Mouse (Mus musculus) megakaryocyte, embryonic 14.5 days (primary cell): Measurements from ENCODE around the gene Lgi2. TPM values are rescaled to one million over a fixed set of nuclear protein-coding genes. Genes with fewer than 3 reads are reported as not detected.

ENCODE experiments used
- H3K27me3 ChIP-seq: replicated peaks from 2 replicates; pipeline ENCODE3; 2012; ENCODE audit warnings: inconsistent platforms
- H3K36me3 ChIP-seq: replicated peaks from 2 replicates; pipeline ENCODE3; 2012; ENCODE audit warnings: low read length, inconsistent platforms, mixed read lengths
- H3K4me1 ChIP-seq: 2 replicates; pipeline ENCODE4 v1.6.1; 2012; ENCODE audit warnings: inconsistent platforms
- H3K4me3 ChIP-seq: replicated peaks from 2 replicates; pipeline ENCODE3; 2012; ENCODE audit warnings: moderate library complexity, mild to moderate bottlenecking, inconsistent platforms
- H3K9me3 ChIP-seq: 2 replicates; pipeline ENCODE4 v1.6.1; 2012; ENCODE audit warnings: inconsistent platforms
- FLI1 ChIP-seq: IDR thresholded peaks from 2 replicates; pipeline ENCODE4 v1.6.1; 2012; ENCODE audit warnings: low read length, inconsistent platforms, mixed read lengths
- GATA1 ChIP-seq: IDR thresholded peaks from 3 replicates; pipeline ENCODE4 v1.6.1; 2012; ENCODE audit warnings: mixed read lengths, low read length, inconsistent platforms, borderline replicate concordance
- polyA plus RNA-seq: library from polyadenylated mRNA; stranded (reverse); fragments of >175 nt; gene quantifications from 2 replicates; pipeline ENCODE4 v1.2.3, GENCODE M21; 2012; ENCODE audit warnings: low replicate concordance; ENCODE audit not compliant: insufficient read depth

Lgi2 gene
- polyA plus RNA-seq, 1 experiment: not detected

- TF ChIP-seq GATA1: no peak
- TF ChIP-seq FLI1: no peak
- peaks cover 2% of the 10 kb centered on the region for H3K27me3 ChIP-seq
- no peaks in the 10 kb centered on the region for H3K4me1 ChIP-seq
- H3K9me3 ChIP-seq: peaks cover 27% of the 10 kb centered on the region
- H3K36me3 ChIP-seq: no peaks in the 10 kb centered on the region
- H3K4me3 ChIP-seq: no peak overlapping the region
These were observed 21.1 kb upstream of the Lgi2 start for GRCm38 (mm10) chr5:52587291-52587733.

GRCm38 (mm10) chr5:52572572-52572971 lies 6.3 kb upstream of the Lgi2 start:
- TF ChIP-seq GATA1 (no peak), FLI1 (no peak)
- Histone ChIP-seq H3K9me3 (peaks cover 63% of the 10 kb centered on the region), H3K4me1 (no peaks in the 10 kb centered on the region), H3K36me3 (no peaks in the 10 kb centered on the region), H3K4me3 (no peak overlapping the region), H3K27me3 (peaks cover 10% of the 10 kb centered on the region)

GRCm38 (mm10) chr5:52570746-52571145 lies 4.5 kb upstream of the Lgi2 start:
- no peak for TF ChIP-seq GATA1
- no peak for TF ChIP-seq FLI1
- no peak overlapping the region for H3K4me3 ChIP-seq
- peaks cover 1% of the 10 kb centered on the region; the same call in 1 of the 2 replicates for H3K4me1 ChIP-seq
- H3K9me3 ChIP-seq: peaks cover 67% of the 10 kb centered on the region
- H3K27me3 ChIP-seq: peaks cover 28% of the 10 kb centered on the region
- no peaks in the 10 kb centered on the region for H3K36me3 ChIP-seq

- H3K4me1 ChIP-seq: peaks cover 3% of the 10 kb centered on the region; the same call in 1 of the 2 replicates
- peaks cover 45% of the 10 kb centered on the region for H3K9me3 ChIP-seq
- H3K36me3 ChIP-seq: no peaks in the 10 kb centered on the region
- peak overlapping the region; percentile 64 for H3K4me3 ChIP-seq
- peaks cover 57% of the 10 kb centered on the region for H3K27me3 ChIP-seq
- TF ChIP-seq FLI1 (no peak), GATA1 (no peak)
These were observed 949 bp downstream of the Lgi2 start for GRCm38 (mm10) chr5:52565214-52565812.

- Histone ChIP-seq H3K4me3 (no peak overlapping the region), H3K4me1 (peaks cover 3% of the 10 kb centered on the region; the same call in 1 of the 2 replicates), H3K36me3 (no peaks in the 10 kb centered on the region), H3K27me3 (peaks cover 56% of the 10 kb centered on the region), H3K9me3 (peaks cover 40% of the 10 kb centered on the region)
- TF ChIP-seq GATA1: no peak
These were observed 1.9 kb downstream of the Lgi2 start for GRCm38 (mm10) chr5:52564351-52564750.

- H3K4me3 ChIP-seq: no peak overlapping the region
- peaks cover 6% of the 10 kb centered on the region; the same call in 1 of the 2 replicates for H3K9me3 ChIP-seq
- no peaks in the 10 kb centered on the region for H3K36me3 ChIP-seq
- TF ChIP-seq GATA1: no peak
- peaks cover 25% of the 10 kb centered on the region for H3K27me3 ChIP-seq
- no peaks in the 10 kb centered on the region; the same call in 1 of the 2 replicates for H3K4me1 ChIP-seq
These were observed 6.0 kb downstream of the Lgi2 start for GRCm38 (mm10) chr5:52560240-52560639.

GRCm38 (mm10) chr5:52555526-52555925 lies 10.7 kb downstream of the Lgi2 start:
- no peak overlapping the region for H3K4me3 ChIP-seq
- H3K4me1 ChIP-seq: no peaks in the 10 kb centered on the region
- no peak for TF ChIP-seq FLI1
- TF ChIP-seq GATA1: no peak
- peaks cover 3% of the 10 kb centered on the region; the same call in 1 of the 2 replicates for H3K9me3 ChIP-seq
- H3K36me3 ChIP-seq: no peaks in the 10 kb centered on the region
- H3K27me3 ChIP-seq: peaks cover 2% of the 10 kb centered on the region

GRCm38 (mm10) chr5:52551318-52551632 lies 15.0 kb downstream of the Lgi2 start:
- Histone ChIP-seq H3K36me3 (no peaks in the 10 kb centered on the region), H3K4me3 (no peak overlapping the region), H3K27me3 (peaks cover 5% of the 10 kb centered on the region), H3K4me1 (no peaks in the 10 kb centered on the region), H3K9me3 (0 out of 2 replicates have a peak, but pooled peaks cover 4% of the 10 kb centered on the region)
- TF ChIP-seq FLI1 (no peak), GATA1 (no peak)

- Histone ChIP-seq H3K36me3 (no peaks in the 10 kb centered on the region), H3K4me3 (no peak overlapping the region), H3K9me3 (0 out of 2 replicates have a peak, but pooled peaks cover 6% of the 10 kb centered on the region), H3K27me3 (peaks cover 5% of the 10 kb centered on the region), H3K4me1 (no peaks in the 10 kb centered on the region)
- TF ChIP-seq FLI1 (no peak), GATA1 (no peak)
These were observed 15.5 kb downstream of the Lgi2 start for GRCm38 (mm10) chr5:52550613-52551317.

GRCm38 (mm10) chr5:52546950-52547349 lies 19.3 kb downstream of the Lgi2 start:
- Histone ChIP-seq H3K36me3 (no peaks in the 10 kb centered on the region), H3K27me3 (peaks cover 5% of the 10 kb centered on the region), H3K4me1 (no peaks in the 10 kb centered on the region), H3K9me3 (0 out of 2 replicates have a peak, but pooled peaks cover 6% of the 10 kb centered on the region), H3K4me3 (no peak overlapping the region)
- no peak for TF ChIP-seq GATA1
- no peak for TF ChIP-seq FLI1
